Comparison of ENCODE assay signal across 24 mouse cellular contexts in the genomic region with DNA sequence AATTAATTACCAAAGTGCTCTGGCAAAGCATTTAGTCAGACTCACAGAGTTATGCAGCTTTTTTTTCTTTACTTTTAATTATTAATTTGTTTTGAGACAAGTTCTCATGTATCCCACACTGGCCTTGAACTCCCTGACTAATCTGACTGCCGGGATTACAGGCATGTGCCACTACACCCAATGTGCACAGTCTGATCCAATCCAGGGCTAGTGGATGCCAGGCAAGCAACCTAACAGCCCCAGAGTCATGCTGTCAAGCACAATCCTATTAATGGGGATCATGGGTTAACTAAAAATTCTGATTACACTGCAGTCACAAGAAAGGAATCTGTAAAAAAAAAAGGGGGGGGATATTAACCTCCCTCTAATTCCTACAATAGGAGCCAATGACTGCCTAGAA. TPM values are rescaled to one million over a fixed set of nuclear protein-coding genes. Genes with fewer than 3 reads are reported as not detected.
DNase-seq lines count a peak whose midpoint lies in the region; ATAC-seq and TF ChIP-seq lines count a peak whose summit lies in the region.
"Not testable (repeated sequence)": the region's sequence is repeated elsewhere in the genome, so short reads cannot be mapped to it uniquely, and the experiment has no call there.
"Had no signal": no experiment of that assay in that cellular context is flagged by ENCODE, and none has a peak within 500 bp of the region (broad histone marks: within the 10 kb centered on the region; RNA-seq: fewer than 3 reads in every experiment).

No protein-coding gene starts in this region.

- not testable (repeated sequence) for H3K36me3 ChIP-seq in kidney, adult 2 months (ENCODE audit: control insufficient read depth, insufficient read depth, low read length); liver, adult 2 months (ENCODE audit: control insufficient read depth, insufficient read depth, low read length)

- not testable (repeated sequence) for H3K9ac ChIP-seq in liver, adult 2 months (ENCODE audit: low read depth, low read length)

- H3K27me3 ChIP-seq in Patski; kidney, adult 2 months (replicated peaks; ENCODE audit: control insufficient read depth, insufficient read depth, low read length); liver, adult 2 months (ENCODE audit: control insufficient read depth, insufficient read depth, low read length): not testable (repeated sequence)

- H3K4me1 ChIP-seq in kidney, adult 2 months (ENCODE audit: control insufficient read depth, insufficient read depth, low read length): peaks cover 12% of the 10 kb centered on the region
- not testable (repeated sequence) for H3K4me1 ChIP-seq in liver, adult 2 months (ENCODE audit: control insufficient read depth, insufficient read depth, low read length)

- peak; percentile 17 for ATAC-seq in Patski

- in situ Hi-C loops in Patski (cut with MboI; ENCODE audit: low pct_unique_long_range_greater_than_20kb): not testable (repeated sequence)

- not testable (repeated sequence) for H3K27ac ChIP-seq in kidney, adult 2 months (ENCODE audit: insufficient read depth, low read depth, low read length); liver, adult 2 months (replicated peaks; ENCODE audit: insufficient read depth, low read depth, low read length)

- DNase-seq in Muller cell, postnatal 12 days (ENCODE audit: inconsistent ontology term): peak; percentile 67
- not testable (repeated sequence) for DNase-seq in Patski (ENCODE audit: low read depth, low spot score)
- DNase-seq in adrenal gland, postnatal 36 days: peak; percentile 13 to 33
- peak; percentile 38 for DNase-seq in kidney, adult 11 months
- DNase-seq in kidney, adult 2 months: peak; percentile 43
- peak; percentile 60 for DNase-seq in kidney, adult 9 months
- DNase-seq in liver, adult 2 months (ENCODE audit: extremely low read depth, low read depth, low spot score): peak; percentile 17
- DNase-seq in retina, postnatal 1 day: peak; percentile 45

- not testable (repeated sequence) for TF ChIP-seq POLR2A in kidney, adult 2 months (IDR thresholded peaks at IDR 0.05; ENCODE audit: low read depth, low read length); liver, adult 2 months (IDR thresholded peaks at IDR 0.05; ENCODE audit: extremely low read depth, insufficient read depth, low read length)

- not testable (repeated sequence) for H3K79me2 ChIP-seq in liver, adult 2 months (ENCODE audit: control insufficient read depth, insufficient read depth, low read length)

- CTCF ChIA-PET in Patski (lab: Charles Lee): not testable (repeated sequence)

- POLR2A ChIA-PET in Patski (lab: Charles Lee): not testable (repeated sequence)

- not testable (repeated sequence) for TF ChIP-seq CTCF in Patski (IDR thresholded peaks at IDR 0.05); kidney, adult 2 months (conservative IDR thresholded peaks at IDR 0.05; ENCODE audit: insufficient read depth, insufficient read length, low read depth, low read length); liver, adult 2 months (IDR thresholded peaks at IDR 0.05; ENCODE audit: low read depth, low read length)

- 33% methylated on average over 1 of the region's 1 CpGs for WGBS in kidney, adult 2 months
- 30% methylated on average over 1 of the region's 1 CpGs for WGBS in liver, adult 2 months

- not testable (repeated sequence) for H3K4me3 ChIP-seq in kidney, adult 2 months (ENCODE audit: insufficient read depth, low read depth, low read length); liver, adult 2 months (ENCODE audit: insufficient read depth, low read depth, low read length)

RNA-seq across cellular contexts. Expression of a gene that starts 4.7 kb away (rescaled TPM):
- 62.3 TPM for polyA plus RNA-seq in Patski (2021)
- 10 to 100 TPM; 10.5 to 11.6 TPM for total RNA-seq in adrenal gland, postnatal 36 days (2021)
- polyA plus RNA-seq in kidney, adult 2 months (2012; rRNA removed): 15.3 and 15.9 TPM in 2 replicates
- total RNA-seq in liver, adult 2 months (2014; rRNA removed): 2.1 and 2.6 TPM in 2 replicates
- polyA plus RNA-seq in liver, adult 2 months (2012; rRNA removed): 2.6 and 7.3 TPM in 2 replicates

RNA-seq across cellular contexts. Expression of a gene that starts 11.1 kb away (rescaled TPM):
- polyA plus RNA-seq in Patski (2021): not detected
- total RNA-seq in adrenal gland, postnatal 36 days (2021): not detected
- not detected in 2 replicates for polyA plus RNA-seq in kidney, adult 2 months (2012; rRNA removed)
- not detected in 2 replicates for total RNA-seq in liver, adult 2 months (2014; rRNA removed)
- polyA plus RNA-seq in liver, adult 2 months (2012; rRNA removed): not detected in 2 replicates
- total RNA-seq: adrenal gland, adult 18-20 months; adrenal gland, adult 2 months; adrenal gland, adult 8-10 months; adrenal gland, postnatal 10 days; adrenal gland, postnatal 14 days; adrenal gland, postnatal 25 days; adrenal gland, postnatal 4 days; CH12.LX; ES-E14; G1E; MEL had no signal
- polyA plus RNA-seq: activated CD4-positive, CD25-positive, alpha-beta regulatory T cell, adult 4 months; adrenal gland, adult 2 months; brain, embryonic 14.5 days; C2C12; CD4-positive, CD25-positive, alpha-beta regulatory T cell, adult 4 months; cerebellum, adult 2 months; G1E had no signal

RNA-seq across cellular contexts. Expression of a gene that starts 39.4 kb away (rescaled TPM):
- polyA plus RNA-seq in Patski (2021): 0.36 TPM
- 1 to 10 TPM; 5.4 to 9.6 TPM for total RNA-seq in adrenal gland, postnatal 36 days (2021)
- 22.6 and 26.7 TPM in 2 replicates for polyA plus RNA-seq in kidney, adult 2 months (2012; rRNA removed)
- 57.4 and 86.2 TPM in 2 replicates for total RNA-seq in liver, adult 2 months (2014; rRNA removed)
- 24.5 and 148 TPM in 2 replicates for polyA plus RNA-seq in liver, adult 2 months (2012; rRNA removed)
- total RNA-seq: CH12.LX, ES-E14 had no signal
- polyA plus RNA-seq: activated CD4-positive, CD25-positive, alpha-beta regulatory T cell, adult 4 months; C2C12; CD4-positive, CD25-positive, alpha-beta regulatory T cell, adult 4 months had no signal

Comparison
In these comparisons a context has a peak if more than half of its experiments do, and no peak if none do; other contexts are left out.
1. RNA of a gene that starts 39.4 kb away (polyA plus RNA-seq): 24.5 to 148 TPM in liver, adult 2 months and 22.6 to 26.7 TPM in kidney, adult 2 months; 0.36 TPM in Patski (single experiment); every median in the first group is over 10 times any median in the second.